Mouse (Mus musculus) stomach, embryonic 14.5 days (tissue): Measurements from ENCODE around the gene Mtln. TPM values are rescaled to one million over a fixed set of nuclear protein-coding genes. Genes with fewer than 3 reads are reported as not detected.

Source experiments
- ATAC-seq: fragments of 200-750 bp; cut with Nextera tagmentation; 2 replicates; pipeline ENCODE4 v1.8.0; 2017; ENCODE audit warnings: low read depth, moderate TSS enrichment; ENCODE audit not compliant: insufficient number of reproducible peaks, insufficient read depth, low FRiP score
- H3K27ac ChIP-seq: fragments of 300-500 bp; sonication (generic); 2 replicates; pipeline ENCODE4 v1.5.1; 2014; ENCODE audit warnings: mild to moderate bottlenecking, low read length, moderate library complexity, mixed read lengths
- H3K27me3 ChIP-seq: fragments of 300-500 bp; sonication (generic); 2 replicates; pipeline ENCODE4 v1.6.1; 2014; ENCODE audit warnings: low read length, control low read depth, mixed read lengths; ENCODE audit not compliant: control insufficient read depth, insufficient read depth
- H3K36me3 ChIP-seq: fragments of 300-500 bp; sonication (generic); 2 replicates; pipeline ENCODE4 v1.6.1; 2014; ENCODE audit warnings: mild to moderate bottlenecking, control low read depth, low read length, moderate library complexity, mixed read lengths; ENCODE audit not compliant: control insufficient read depth, insufficient read depth
- H3K4me1 ChIP-seq: fragments of 300-500 bp; sonication (generic); 2 replicates; pipeline ENCODE4 v1.6.1; 2014; ENCODE audit warnings: low read length, control low read depth, mixed read lengths; ENCODE audit not compliant: control insufficient read depth, insufficient read depth
- H3K4me2 ChIP-seq: fragments of 300-500 bp; sonication (generic); replicated peaks from 2 replicates; pipeline ENCODE4 v1.6.1; 2014; ENCODE audit warnings: low read depth, low read length, control low read depth
- H3K4me3 ChIP-seq: fragments of 300-500 bp; sonication (generic); 2 replicates; pipeline ENCODE4 v1.5.1; 2014; ENCODE audit warnings: low read depth, low read length, control low read depth
- H3K9ac ChIP-seq: fragments of 300-500 bp; sonication (generic); replicated peaks from 2 replicates; pipeline ENCODE4 v1.6.1; 2014; ENCODE audit warnings: low read depth, mild to moderate bottlenecking, control low read depth, low read length, moderate library complexity, mixed read lengths
- H3K9me3 ChIP-seq: fragments of 300-500 bp; sonication (generic); 2 replicates; pipeline ENCODE4 v1.6.1; 2016; ENCODE audit warnings: low read depth, low read length, control low read depth; ENCODE audit not compliant: control insufficient read depth
- WGBS: fragments of 180-500 bp; shearing (Covaris S2); extraction: QIAGEN DNeasy Blood & Tissue Kit; methylation state at CpG from one replicate; pipeline ENCODE4 v1.1.7; 2014; 5-methylcytosine and 5-hydroxymethylcytosine counted together
- polyA plus RNA-seq: library from polyadenylated mRNA; unstranded; fragments of >200 nt; fragmentation: Nextera tagmentation; extraction: Ambion mirVana; gene quantifications from 2 replicates; pipeline ENCODE4 v1.2.1, GENCODE M21; 2014

The Mtln gene
- polyA plus RNA-seq, 1 experiment from 2014 or later: 37.1 TPM

- Histone ChIP-seq H3K4me2 (peak overlapping the region; percentile 61), H3K27me3 (no peaks in the 10 kb centered on the region), H3K27ac (peak overlapping the region; percentile 34; the same call in 1 of the 2 replicates), H3K4me1 (peaks cover 14% of the 10 kb centered on the region; the same call in 1 of the 2 replicates), H3K36me3 (no peaks in the 10 kb centered on the region), H3K4me3 (peak overlapping the region; percentile 44), H3K9me3 (no peaks in the 10 kb centered on the region), H3K9ac (peak overlapping the region; percentile 60)
- 6% methylated on average over 11 of the region's 11 CpGs for WGBS
- ATAC-seq: no peak
Measured at GRCm38 (mm10) chr2:127789138-127789537, 3.1 kb downstream of the Mtln start.

- WGBS: 1% methylated on average over 40 of the region's 40 CpGs
- Histone ChIP-seq H3K4me3 (peak within 1 kb of the TSS; percentile 44), H3K36me3 (no peaks in the 10 kb centered on the region), H3K27ac (peak within 1 kb of the TSS; percentile 34; the same call in 1 of the 2 replicates), H3K4me1 (peaks cover 14% of the 10 kb centered on the region; the same call in 1 of the 2 replicates), H3K9ac (peak within 1 kb of the TSS; percentile 60), H3K4me2 (peak within 1 kb of the TSS; percentile 61), H3K27me3 (no peaks in the 10 kb centered on the region), H3K9me3 (no peaks in the 10 kb centered on the region)
- peak; percentile 80 for ATAC-seq
Measured at GRCm38 (mm10) chr2:127788440-127789116, 3.7 kb downstream of the Mtln start, which contains the start of gene Nphp1. Nphp1 (minus strand) TSS chr2:127788897.

GRCm38 (mm10) chr2:127787226-127787625 lies 5.1 kb downstream of the Mtln start:
- Histone ChIP-seq H3K4me2 (no peak overlapping the region), H3K36me3 (no peaks in the 10 kb centered on the region), H3K9ac (no peak overlapping the region), H3K9me3 (no peaks in the 10 kb centered on the region), H3K4me3 (no peak overlapping the region), H3K27ac (no peak overlapping the region), H3K27me3 (no peaks in the 10 kb centered on the region), H3K4me1 (peaks cover 14% of the 10 kb centered on the region; the same call in 1 of the 2 replicates)
- ATAC-seq: no peak
- WGBS: 90% methylated on average over 5 of the region's 5 CpGs

- no peaks in the 10 kb centered on the region for H3K27me3 ChIP-seq
- H3K27ac ChIP-seq: no peak overlapping the region
- H3K4me1 ChIP-seq: no peaks in the 10 kb centered on the region
- H3K4me2 ChIP-seq: no peak overlapping the region
- no peak overlapping the region for H3K9ac ChIP-seq
- no peak overlapping the region for H3K4me3 ChIP-seq
- H3K36me3 ChIP-seq: peaks cover 13% of the 10 kb centered on the region
- 88% methylated on average over 5 of the region's 5 CpGs for WGBS
- no peaks in the 10 kb centered on the region for H3K9me3 ChIP-seq
- no peak for ATAC-seq
Measured at GRCm38 (mm10) chr2:127778451-127778850, 13.8 kb downstream of the Mtln start.

GRCm38 (mm10) chr2:127775013-127775412 lies 17.3 kb downstream of the Mtln start:
- no peaks in the 10 kb centered on the region for H3K9me3 ChIP-seq
- no peak for ATAC-seq
- H3K4me3 ChIP-seq: no peak overlapping the region
- H3K36me3 ChIP-seq: peaks cover 13% of the 10 kb centered on the region
- WGBS: 77% methylated on average over 3 of the region's 3 CpGs
- no peak overlapping the region for H3K9ac ChIP-seq
- H3K4me2 ChIP-seq: no peak overlapping the region
- H3K4me1 ChIP-seq: no peaks in the 10 kb centered on the region
- no peak overlapping the region for H3K27ac ChIP-seq
- no peaks in the 10 kb centered on the region for H3K27me3 ChIP-seq

- Histone ChIP-seq H3K27ac (no peak overlapping the region), H3K4me1 (no peaks in the 10 kb centered on the region), H3K36me3 (peaks cover 13% of the 10 kb centered on the region), H3K27me3 (no peaks in the 10 kb centered on the region), H3K9me3 (no peaks in the 10 kb centered on the region), H3K4me3 (no peak overlapping the region), H3K9ac (no peak overlapping the region), H3K4me2 (no peak overlapping the region)
- 47% methylated on average over 1 of the region's 1 CpGs for WGBS
- ATAC-seq: no peak
Measured at GRCm38 (mm10) chr2:127774578-127774941, 17.7 kb downstream of the Mtln start.

GRCm38 (mm10) chr2:127773938-127774577 lies 18.2 kb downstream of the Mtln start:
- H3K36me3 ChIP-seq: peaks cover 13% of the 10 kb centered on the region
- 62% methylated on average over 15 of the region's 15 CpGs for WGBS
- H3K4me1 ChIP-seq: no peaks in the 10 kb centered on the region
- no peak overlapping the region for H3K27ac ChIP-seq
- no peak overlapping the region for H3K9ac ChIP-seq
- no peaks in the 10 kb centered on the region for H3K9me3 ChIP-seq
- no peaks in the 10 kb centered on the region for H3K27me3 ChIP-seq
- no peak; the same call in 1 of the 2 replicates for ATAC-seq
- no peak overlapping the region for H3K4me3 ChIP-seq
- no peak overlapping the region for H3K4me2 ChIP-seq

- Histone ChIP-seq H3K4me1 (no peaks in the 10 kb centered on the region; the same call in 1 of the 2 replicates), H3K27ac (no peak overlapping the region), H3K9me3 (no peaks in the 10 kb centered on the region), H3K9ac (no peak overlapping the region), H3K27me3 (no peaks in the 10 kb centered on the region), H3K4me2 (no peak overlapping the region), H3K4me3 (no peak overlapping the region), H3K36me3 (peaks cover 7% of the 10 kb centered on the region)
- 89% methylated on average over 5 of the region's 5 CpGs for WGBS
- ATAC-seq: no peak
Measured at GRCm38 (mm10) chr2:127761587-127761986, 30.7 kb downstream of the Mtln start.
